Mouse (Mus musculus) MEL (cell line): ENCODE data around the gene Taldo1. TPM values are rescaled to one million over a fixed set of nuclear protein-coding genes. Genes with fewer than 3 reads are reported as not detected.

Source experiments
- BHLHE40 ChIP-seq: IDR thresholded peaks from 2 replicates; pipeline ENCODE4 v1.6.1; 2012; ENCODE audit warnings: low read depth, mild to moderate bottlenecking, inconsistent platforms, low read length, improper control_type of control experiment, borderline replicate concordance
- CHD1 ChIP-seq: IDR thresholded peaks from 2 replicates; pipeline ENCODE4 v1.6.1; 2012; ENCODE audit warnings: low read depth, mild to moderate bottlenecking, inconsistent platforms, low read length, improper control_type of control experiment
- CTCF ChIP-seq, 3 experiments: IDR thresholded peaks in 2 of 3; conservative IDR thresholded peaks in 1 of 3; 2 replicates each; pipeline ENCODE4 v1.5.1; 2011 to 2012; ENCODE audit warnings: low read length in 3 of 3, low read depth in 2 of 3, mild to moderate bottlenecking in 2 of 3, improper control_type of control experiment in 1 of 3, inconsistent platforms in 1 of 3, mixed read lengths in 1 of 3, moderate library complexity in 1 of 3; ENCODE audit not compliant: control insufficient read depth in 1 of 3, insufficient read depth in 1 of 3, poor library complexity in 1 of 3, severe bottlenecking in 1 of 3
- E2F4 ChIP-seq: IDR thresholded peaks from 2 replicates; pipeline ENCODE4 v1.6.1; 2011; ENCODE audit warnings: low read depth, low read length, improper control_type of control experiment, borderline replicate concordance
- ELF1 ChIP-seq: IDR thresholded peaks from 2 replicates; pipeline ENCODE4 v1.6.1; 2014; ENCODE audit warnings: low read depth, mild to moderate bottlenecking, inconsistent platforms, low read length, improper control_type of control experiment, moderate library complexity
- ETS1 ChIP-seq: IDR thresholded peaks from 2 replicates; pipeline ENCODE4 v1.6.1; 2012; ENCODE audit warnings: low read depth, mild to moderate bottlenecking, inconsistent platforms, low read length, improper control_type of control experiment, moderate library complexity
- HCFC1 ChIP-seq: IDR thresholded peaks from 2 replicates; pipeline ENCODE4 v1.6.1; 2012; ENCODE audit warnings: low read depth, mild to moderate bottlenecking, inconsistent platforms, low read length, improper control_type of control experiment, moderate library complexity
- JUND ChIP-seq: IDR thresholded peaks from 2 replicates; pipeline ENCODE4 v1.6.1; 2011; ENCODE audit warnings: low read depth, mild to moderate bottlenecking, improper control_type of control experiment, low read length
- MAFK ChIP-seq: IDR thresholded peaks from 2 replicates; pipeline ENCODE4 v1.6.1; 2011; ENCODE audit warnings: low read depth, mild to moderate bottlenecking, low read length, improper control_type of control experiment, borderline replicate concordance
- MAX ChIP-seq: IDR thresholded peaks from 2 replicates; pipeline ENCODE4 v1.6.1; 2011; ENCODE audit warnings: low read length, improper control_type of control experiment
- MEF2A ChIP-seq: IDR thresholded peaks from 2 replicates; pipeline ENCODE4 v1.6.1; 2014; ENCODE audit warnings: low read depth, mild to moderate bottlenecking, inconsistent platforms, low read length, improper control_type of control experiment; ENCODE audit not compliant: poor library complexity, insufficient replicate concordance, severe bottlenecking; ENCODE audit errors: extremely low read depth
- MXI1 ChIP-seq: IDR thresholded peaks from 2 replicates; pipeline ENCODE4 v1.6.1; 2011; ENCODE audit warnings: mild to moderate bottlenecking, low read depth, low read length, improper control_type of control experiment
- MYC ChIP-seq: IDR thresholded peaks from 2 replicates; pipeline ENCODE4 v1.6.1; 2011; ENCODE audit warnings: low read depth, mild to moderate bottlenecking, low read length, improper control_type of control experiment, moderate library complexity
- NELFE ChIP-seq: IDR thresholded peaks from 2 replicates; pipeline ENCODE4 v1.6.1; 2011; ENCODE audit warnings: low read depth, low read length, improper control_type of control experiment
- NRF1 ChIP-seq: IDR thresholded peaks from 2 replicates; pipeline ENCODE4 v1.6.1; 2014; ENCODE audit warnings: low read depth, mild to moderate bottlenecking, inconsistent platforms, low read length, improper control_type of control experiment, moderate library complexity; ENCODE audit not compliant: poor library complexity, insufficient read depth, severe bottlenecking
- POLR2A ChIP-seq, 2 experiments: IDR thresholded peaks; 2 replicates each; pipeline ENCODE4 v1.6.1; 2011 to 2012; ENCODE audit warnings: low read length in 2 of 2, mild to moderate bottlenecking in 2 of 2, control low read depth in 1 of 2, improper control_type of control experiment in 1 of 2, low read depth in 1 of 2, moderate library complexity in 1 of 2; ENCODE audit not compliant: control insufficient read depth in 1 of 2, insufficient read depth in 1 of 2, poor library complexity in 1 of 2
- POLR2AphosphoS2 ChIP-seq: IDR thresholded peaks from 2 replicates; pipeline ENCODE4 v1.6.1; 2011; ENCODE audit warnings: low read length, improper control_type of control experiment
- RAD21 ChIP-seq: IDR thresholded peaks from 2 replicates; pipeline ENCODE4 v1.6.1; 2011; ENCODE audit warnings: mild to moderate bottlenecking, low read depth, low read length, improper control_type of control experiment
- SIN3A ChIP-seq: IDR thresholded peaks from 2 replicates; pipeline ENCODE4 v1.6.1; 2012; ENCODE audit warnings: low read length, improper control_type of control experiment, inconsistent platforms
- TAL1 ChIP-seq: IDR thresholded peaks from 2 replicates; pipeline ENCODE4 v1.6.1; 2012; ENCODE audit warnings: mild to moderate bottlenecking, inconsistent platforms, low read length, moderate library complexity, mixed read lengths
- USF1 ChIP-seq: IDR thresholded peaks from 2 replicates; pipeline ENCODE4 v1.6.1; 2014; ENCODE audit warnings: low read depth, mild to moderate bottlenecking, inconsistent platforms, low read length, improper control_type of control experiment, moderate library complexity
- ZC3H11A ChIP-seq: IDR thresholded peaks from 2 replicates; pipeline ENCODE4 v1.6.1; 2012; ENCODE audit warnings: low read depth, mild to moderate bottlenecking, inconsistent platforms, low read length, improper control_type of control experiment
- ZKSCAN1 ChIP-seq: IDR thresholded peaks from 2 replicates; pipeline ENCODE4 v1.6.1; 2012; ENCODE audit warnings: low read depth, mild to moderate bottlenecking, inconsistent platforms, low read length, improper control_type of control experiment, moderate library complexity
- ZNF384 ChIP-seq: IDR thresholded peaks from 2 replicates; pipeline ENCODE4 v1.6.1; 2012; ENCODE audit warnings: low read depth, mild to moderate bottlenecking, inconsistent platforms, low read length, improper control_type of control experiment
- polyA plus RNA-seq, 2 experiments: library from polyadenylated mRNA; stranded (reverse) in 1 of 2; unstranded in 1 of 2; fragments of >175 nt in 1 of 2; fragments of >200 nt in 1 of 2; gene quantifications; 2 replicates each; pipeline versions ENCODE4 v1.2.1 to v1.2.4; 2012; ENCODE audit warnings: low replicate concordance in 2 of 2, low read depth in 1 of 2; ENCODE audit not compliant: insufficient read length in 2 of 2, insufficient read depth in 1 of 2, missing spikeins in 1 of 2
- total RNA-seq: library from RNA; depleted of rRNA; stranded (reverse); fragments of 300-350 nt; gene quantifications from 2 replicates; pipeline ENCODE4 v1.2.3, GENCODE M21; 2012

Gene Taldo1
- total and polyA plus RNA-seq, 3 experiments: 298 to 415 TPM; not detected in 1

GRCm38 (mm10) chr7:141447110-141447991 lies 55.4 kb downstream of the Taldo1 start, which contains the start of gene Rplp2 (continued):
- peak; percentile 93 for TF ChIP-seq SIN3A
- TF ChIP-seq NELFE: peak; percentile 84
- peak; percentile 50 for TF ChIP-seq ZNF384
- TF ChIP-seq BHLHE40: no peak; the same call in 1 of the 2 replicates
- no peak for TF ChIP-seq RAD21
- peak; percentile 87 to 93 for TF ChIP-seq POLR2A (IDR thresholded peaks at IDR 0.05; ENCODE audit: control insufficient read depth in 1 of 2, insufficient read depth in 1 of 2, low read depth in 1 of 2, low read length in 2 of 2, poor library complexity in 1 of 2)
- TF ChIP-seq CHD1: 0 out of 2 replicates have a peak, but pooled peaks have one; percentile 63
- no peak for TF ChIP-seq TAL1
- peak; percentile 39; the same call in 1 of the 2 replicates for TF ChIP-seq ETS1
- no peak for TF ChIP-seq ZKSCAN1
- TF ChIP-seq MEF2A: no peak
- TF ChIP-seq HCFC1: peak; percentile 94
- peak; percentile 50; the same call in 1 of the 2 replicates for TF ChIP-seq NRF1
- 0 out of 6 replicates have a peak, but pooled peaks of 1 of the 3 experiments have one; percentile 7 for TF ChIP-seq CTCF (IDR thresholded peaks at IDR 0.05 in 2 of 3, conservative IDR thresholded peaks at IDR 0.05 in 1 of 3; ENCODE audit: control insufficient read depth in 1 of 3, insufficient read depth in 1 of 3, low read depth in 2 of 3, low read length in 3 of 3, poor library complexity in 1 of 3, severe bottlenecking in 1 of 3)
- TF ChIP-seq E2F4: no peak
- no peak for TF ChIP-seq MAFK
- TF ChIP-seq USF1: peak; percentile 85
- TF ChIP-seq MAX: peak; percentile 98
- TF ChIP-seq POLR2AphosphoS2: peak; percentile 88
- peak; percentile 94 for TF ChIP-seq ELF1
- no peak for TF ChIP-seq ZC3H11A
- no peak for TF ChIP-seq JUND
- peak; percentile 98 for TF ChIP-seq MYC
- peak; percentile 99 for TF ChIP-seq MXI1
